Mouse (Mus musculus) ES-CJ7 (cell line): Measurements from ENCODE around the gene Zfp866.
A peak's percentile ranks its signal among the peaks of the same experiment; 100 is the strongest.

Experiments used
- DNase-seq: peaks from one replicate; pipeline ENCODE4 v3.0.0; 2011; ENCODE audit warnings: low read depth, low spot score

The Zfp866 gene

DNA sequence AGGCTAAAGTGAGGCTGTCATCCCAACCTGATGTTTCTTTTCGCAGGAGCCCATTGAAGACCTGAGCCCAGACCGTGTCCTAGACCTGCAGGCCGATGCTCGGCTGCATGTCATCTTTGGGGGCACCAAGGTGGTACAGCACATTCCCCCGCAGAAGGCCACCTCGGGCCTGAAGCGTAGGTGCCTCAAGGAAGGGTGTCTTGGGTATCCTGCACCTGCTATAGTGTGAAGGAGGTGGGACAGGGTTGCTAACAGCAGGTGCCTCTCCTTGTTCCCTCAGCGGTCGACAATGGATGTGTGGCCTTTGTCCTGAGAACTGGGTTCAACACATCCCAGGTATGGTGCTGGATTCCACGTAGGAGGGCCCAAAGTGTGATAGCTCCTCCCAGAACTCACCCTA lies 6.7 kb upstream of the Zfp866 start:
- DNase-seq, result no peak

DNA sequence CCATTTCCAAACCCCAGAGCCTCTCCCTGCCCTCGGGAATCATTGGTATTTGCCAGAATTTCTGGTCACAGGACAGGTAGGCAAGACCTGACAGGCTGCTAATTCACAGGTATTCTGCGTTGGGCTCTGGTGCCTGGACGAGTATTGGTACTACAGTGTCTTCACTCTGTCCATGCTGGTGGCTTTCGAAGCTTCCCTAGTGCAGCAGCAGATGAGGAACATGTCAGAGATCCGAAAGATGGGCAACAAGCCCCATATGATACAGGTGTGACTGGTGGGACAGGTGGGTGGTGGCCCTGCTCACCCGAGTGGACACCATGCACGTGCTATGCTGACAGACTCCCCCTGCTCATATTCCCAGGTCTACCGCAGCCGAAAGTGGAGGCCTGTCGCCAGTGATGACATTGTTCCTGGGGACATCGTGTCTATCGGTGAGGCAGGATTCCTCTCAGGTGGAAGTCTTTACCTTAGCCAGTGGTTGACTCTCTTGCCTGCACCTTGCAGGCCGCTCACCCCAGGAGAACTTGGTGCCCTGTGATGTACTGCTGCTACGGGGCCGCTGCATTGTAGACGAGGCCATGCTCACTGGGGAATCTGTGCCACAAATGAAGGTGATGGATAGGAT lies 5.9 kb upstream of the Zfp866 start:
- DNase-seq, result no peak

DNA sequence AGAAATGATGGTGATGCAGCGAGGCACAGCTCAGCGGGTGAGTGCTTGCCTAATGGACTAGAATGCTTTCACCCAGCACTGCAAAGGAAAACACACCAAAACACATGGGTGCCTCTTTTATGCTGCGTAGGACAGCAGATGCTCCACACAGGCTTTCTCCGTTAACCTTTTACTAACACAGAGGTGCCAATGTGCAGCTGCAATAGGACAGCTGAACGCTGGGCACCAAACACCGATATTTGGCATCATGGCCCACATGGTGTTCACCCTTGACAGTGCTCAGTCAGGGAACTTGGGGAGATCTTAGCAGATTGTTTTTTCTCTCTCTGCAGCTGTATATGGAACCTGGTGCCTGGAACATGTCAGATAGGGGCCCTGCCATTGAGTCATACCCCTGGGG lies 3.9 kb upstream of the Zfp866 start:
- DNase-seq, result no peak

DNA sequence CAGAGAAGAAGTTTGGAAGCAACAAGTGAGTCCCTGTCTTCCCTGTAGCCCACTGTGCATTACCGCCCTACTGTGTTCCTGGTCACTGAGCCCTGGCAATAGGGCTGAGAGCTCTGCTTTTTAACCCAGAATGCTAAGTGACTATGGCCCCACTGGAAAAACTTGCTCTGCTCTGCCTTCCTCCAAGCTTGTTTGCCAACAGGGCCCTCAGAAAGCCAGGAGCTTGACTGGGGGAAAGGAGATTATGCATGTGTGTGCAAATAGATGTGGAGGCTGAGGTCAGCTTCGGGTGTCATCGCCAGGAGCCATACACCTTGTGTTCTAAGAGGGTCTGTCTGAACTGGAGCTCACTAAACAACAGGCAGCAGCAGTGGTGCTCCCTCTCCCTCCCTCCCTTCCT lies 3.1 kb upstream of the Zfp866 start:
- DNase-seq, result no peak

DNA sequence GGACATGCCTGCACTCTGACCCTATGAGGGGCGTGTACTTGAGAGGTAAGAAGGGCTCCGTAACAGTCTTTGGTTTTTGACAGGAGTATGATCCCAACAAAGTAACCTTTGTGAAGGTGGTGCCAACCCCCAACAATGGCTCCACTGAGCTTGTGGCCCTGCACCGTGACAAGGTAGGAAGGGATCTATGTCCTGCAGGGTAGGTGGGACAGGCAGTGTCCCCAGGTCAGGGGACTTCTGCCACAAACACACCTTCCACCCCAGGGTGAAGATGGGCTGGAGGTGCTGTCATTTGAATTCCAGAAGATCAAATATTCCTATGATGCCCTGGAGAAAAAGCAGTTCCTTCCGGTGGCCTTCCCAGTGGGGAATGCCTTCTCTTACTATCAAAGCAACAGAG lies 2.7 kb upstream of the Zfp866 start:
- DNase-seq, result no peak

DNA sequence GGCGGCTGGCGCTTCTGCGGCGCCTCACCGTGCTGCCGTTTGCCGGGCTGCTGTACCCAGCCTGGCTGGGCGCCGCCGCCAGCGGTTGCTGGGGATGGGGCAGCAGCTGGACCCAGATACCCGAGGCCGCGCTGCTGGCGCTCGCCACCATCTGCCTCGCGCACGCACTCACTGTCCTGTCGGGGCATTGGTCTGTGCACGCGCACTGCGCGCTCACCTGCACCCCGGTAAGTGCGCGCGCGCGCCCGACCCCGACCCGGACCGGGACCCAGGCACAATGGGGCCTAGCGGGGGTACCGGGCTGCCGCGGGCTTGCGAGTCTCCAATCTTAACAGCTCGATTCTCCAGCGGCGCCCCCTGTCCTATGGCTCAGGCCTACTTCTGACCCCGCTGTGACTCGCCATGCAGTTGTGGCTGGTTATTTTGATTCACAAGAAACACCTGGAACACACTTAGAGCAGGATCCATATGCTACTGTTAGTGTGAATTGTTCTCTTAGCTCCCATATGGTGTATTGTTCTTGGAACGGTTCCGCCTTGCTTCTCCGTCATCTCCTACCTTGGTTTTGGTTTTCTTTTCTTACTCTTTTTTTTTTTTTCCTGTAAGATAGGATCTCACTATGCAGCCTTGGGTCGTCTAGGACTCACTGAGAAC lies 564 bp upstream of the Zfp866 start:
- DNase-seq, result peak; percentile 65

DNA sequence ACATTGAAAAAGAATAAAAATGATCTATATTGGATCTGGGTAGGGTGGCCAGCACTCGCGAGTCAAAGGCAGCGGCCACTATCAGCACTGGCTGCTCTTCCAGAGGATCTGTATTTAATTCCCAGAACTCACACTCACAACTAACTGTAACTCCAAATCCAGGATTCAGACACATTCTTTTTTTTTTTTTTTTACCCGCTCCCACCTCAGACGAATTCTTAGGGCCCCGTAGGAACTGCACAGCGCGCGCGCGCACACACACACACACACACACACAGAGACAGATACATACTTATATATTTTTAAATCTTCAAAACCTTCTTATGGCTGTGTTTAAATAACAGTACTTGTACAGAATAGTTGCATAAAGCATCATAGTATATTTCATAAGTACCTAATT lies 614 bp downstream of the Zfp866 start:
- no peak for DNase-seq

DNA sequence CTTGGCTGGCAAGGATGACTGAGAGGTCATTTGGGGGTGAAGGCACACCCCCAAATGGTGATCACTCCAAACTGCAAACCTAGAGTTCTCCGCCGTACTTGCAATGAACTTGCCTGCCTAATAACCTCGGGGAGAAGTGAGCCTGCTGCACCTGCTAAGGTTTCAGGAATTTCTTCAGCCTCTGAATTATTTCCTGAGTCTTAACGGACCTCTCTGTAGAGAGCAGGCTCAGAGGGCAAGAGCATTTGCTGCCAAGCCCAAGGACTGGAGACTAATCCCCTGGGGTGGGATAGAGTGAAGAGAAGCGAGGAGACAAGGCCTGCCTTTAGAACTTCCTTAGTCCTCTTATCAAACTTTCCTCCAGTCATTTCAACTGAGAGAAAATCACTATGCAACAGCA lies 1.2 kb downstream of the Zfp866 start:
- DNase-seq, result no peak

DNA sequence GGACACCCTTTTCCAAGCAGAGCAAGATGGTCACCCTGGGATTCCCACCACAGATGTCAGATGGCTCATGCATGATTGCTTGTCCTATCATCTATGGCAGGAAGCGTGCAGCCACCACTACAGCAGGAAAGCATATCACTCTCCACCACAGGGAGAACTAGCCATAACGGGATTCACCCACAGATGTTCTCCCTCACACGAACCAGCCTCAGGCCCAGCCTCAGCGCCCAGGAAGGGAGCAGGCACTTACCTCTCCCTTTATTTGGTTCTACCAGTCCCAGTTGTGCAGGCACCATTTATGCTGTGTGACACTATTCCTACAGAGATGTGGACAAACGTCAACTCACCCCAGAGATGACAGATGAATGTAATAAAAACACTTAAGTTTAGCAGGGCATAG lies 1.9 kb downstream of the Zfp866 start:
- no peak for DNase-seq

DNA sequence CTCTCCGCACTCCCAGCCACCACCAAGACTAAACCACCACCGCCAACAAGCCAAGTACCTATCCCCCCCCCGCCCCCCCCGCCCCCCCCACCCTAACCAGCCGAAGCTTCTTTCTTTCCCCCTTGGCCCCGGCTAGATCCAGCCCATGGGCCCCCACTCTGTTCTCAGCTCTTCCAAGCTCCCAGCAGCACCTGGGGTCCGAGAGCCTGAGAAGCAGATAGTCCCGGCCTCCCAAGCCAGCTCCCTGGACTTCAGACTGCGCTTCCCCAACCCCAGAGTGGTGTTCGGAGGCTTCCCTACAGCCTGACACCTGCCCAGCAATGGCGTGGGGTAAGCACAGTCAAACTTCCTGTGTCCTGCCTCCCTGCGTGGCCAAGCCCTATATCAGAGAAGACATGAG lies 13.9 kb downstream of the Zfp866 start:
- DNase-seq, result peak; percentile 73

DNA sequence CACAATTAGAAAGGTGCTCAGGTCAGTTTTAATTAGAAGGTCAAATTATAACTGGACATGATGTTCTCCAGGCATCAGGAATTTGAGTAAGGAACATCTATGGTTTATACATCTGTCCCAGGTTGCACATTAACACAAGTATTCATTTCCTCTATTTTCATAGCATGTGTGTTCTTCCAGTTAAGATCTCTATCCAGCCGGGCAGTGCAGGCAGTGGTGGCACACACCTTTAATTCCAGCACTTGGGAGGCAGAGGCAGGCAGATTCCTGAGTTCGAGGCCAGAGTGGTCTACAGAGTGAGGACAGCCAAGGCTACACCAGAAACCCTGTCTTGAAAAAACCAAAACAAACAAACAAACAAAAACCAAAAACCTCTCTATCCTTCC lies 15.8 kb downstream of the Zfp866 start:
- no peak for DNase-seq

DNA sequence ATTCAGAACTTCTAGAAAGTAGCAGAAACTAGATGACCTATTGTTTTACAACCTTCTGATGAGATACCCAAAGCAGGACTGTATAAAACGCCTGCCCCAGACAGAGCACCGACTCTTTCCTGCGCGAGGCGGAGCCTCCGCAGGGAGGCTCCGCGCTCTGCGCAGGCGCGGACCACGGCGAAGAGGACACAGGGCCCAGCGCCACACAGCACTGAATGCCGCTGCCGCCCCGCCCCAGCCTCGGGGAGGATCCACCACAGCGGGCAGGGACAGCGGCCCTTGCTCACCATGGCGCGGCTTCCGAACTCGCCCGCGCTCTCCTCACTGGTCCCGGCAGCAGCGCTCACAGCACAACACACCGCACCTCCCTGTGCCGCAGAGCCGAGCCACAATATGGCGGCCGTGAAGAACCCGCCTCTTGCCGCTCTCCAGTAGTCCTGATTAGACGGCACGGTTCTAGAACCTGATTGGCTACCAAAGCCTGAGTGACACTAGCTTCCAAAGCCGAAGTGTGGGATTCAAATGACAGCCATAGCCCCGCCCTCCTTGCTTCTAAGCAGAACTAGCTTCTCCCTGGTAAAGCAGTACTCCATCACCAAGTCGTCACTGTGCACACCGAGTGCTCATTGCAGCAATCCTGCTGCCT lies 16.4 kb downstream of the Zfp866 start, which contains the start of gene Gm20422:
Gm20422 (minus strand) TSS at position 384 of the 646 bp plus-strand sequence.
- peak; percentile 100 for DNase-seq

DNA sequence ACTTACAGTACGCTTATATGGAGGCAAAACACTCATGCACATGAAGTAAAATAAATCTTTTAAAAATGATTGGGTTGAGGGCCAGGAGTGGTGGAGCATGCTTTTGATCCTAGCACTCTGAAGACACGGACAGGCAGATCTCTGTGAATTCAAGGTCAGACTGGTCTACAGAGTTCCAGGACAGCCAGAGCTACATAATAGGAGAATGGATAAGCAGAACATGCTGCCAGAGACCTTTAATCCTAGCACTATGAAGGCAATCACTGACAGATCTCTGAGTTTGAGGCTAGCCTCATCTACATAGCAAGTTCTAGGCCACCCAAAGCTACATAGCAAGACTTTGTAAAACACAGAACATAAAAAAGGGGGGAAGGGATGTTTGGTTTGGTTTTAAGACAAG lies 18.9 kb downstream of the Zfp866 start:
- no peak for DNase-seq

DNA sequence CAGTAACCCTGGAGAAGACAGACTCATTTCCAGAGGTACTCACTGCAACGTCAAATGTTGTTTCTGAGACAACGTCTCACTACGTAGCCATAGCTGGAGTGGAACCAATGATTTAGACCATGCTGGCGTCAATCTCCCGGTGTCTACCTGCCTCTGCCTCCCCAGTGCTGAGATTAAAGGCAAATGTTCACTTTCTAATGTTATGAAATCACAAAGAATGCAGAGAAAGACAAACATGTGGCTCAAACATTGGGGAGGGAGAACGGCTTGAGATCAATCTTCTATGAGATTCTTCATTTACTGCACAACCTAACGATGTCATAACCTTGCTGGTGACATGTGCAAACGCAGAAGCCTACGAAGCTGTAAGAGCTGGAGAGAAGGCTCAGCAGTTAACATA lies 19.8 kb downstream of the Zfp866 start:
- DNase-seq, result no peak

DNA sequence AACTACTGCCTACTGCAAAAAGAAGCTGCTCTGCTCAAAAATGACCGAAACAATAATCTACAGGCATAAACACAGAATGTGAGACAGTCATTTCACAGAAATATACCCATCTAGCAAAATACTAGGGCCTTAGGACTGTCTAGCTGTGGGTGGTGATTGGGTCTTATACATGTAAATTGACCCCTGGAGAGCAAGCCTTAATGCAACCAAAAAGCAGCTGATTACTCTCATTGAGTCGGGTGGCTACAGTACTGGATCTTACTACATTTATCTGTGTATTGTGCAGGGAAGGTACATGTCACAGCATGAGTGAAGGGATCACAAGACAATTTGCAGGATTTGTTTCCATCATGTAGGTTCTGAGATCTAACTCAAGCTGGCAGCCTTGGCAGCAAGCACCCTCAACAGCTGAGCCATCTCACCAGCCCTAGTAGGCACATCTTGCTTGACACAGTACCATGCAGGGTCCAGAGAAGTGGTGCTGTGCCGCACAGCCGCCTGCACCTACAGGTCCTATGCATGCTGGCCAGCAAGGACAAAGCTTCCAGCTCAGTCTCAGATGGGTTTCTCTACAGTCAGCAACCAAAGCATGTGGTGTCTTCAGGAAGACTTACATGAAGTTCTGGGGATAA lies 29.0 kb downstream of the Zfp866 start:
- peak; percentile 62 for DNase-seq

DNA sequence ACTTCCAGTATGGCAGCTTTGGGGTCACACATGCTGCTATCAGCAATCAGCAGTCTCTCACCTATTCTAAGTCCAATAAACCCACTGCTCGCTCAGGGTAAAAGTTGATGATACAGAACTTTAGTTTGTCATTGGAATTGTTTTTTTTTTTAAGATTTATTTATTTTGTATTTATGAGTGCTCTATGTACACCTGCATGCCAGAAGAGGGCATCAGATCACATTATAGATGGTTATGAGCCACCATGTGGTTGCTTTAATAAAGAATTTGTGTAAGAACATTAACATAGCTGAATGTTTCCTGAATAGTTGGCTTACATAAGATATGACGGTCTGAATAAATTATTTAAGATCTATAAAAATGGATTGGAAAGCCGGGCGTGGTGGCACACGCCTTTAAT lies 32.7 kb downstream of the Zfp866 start:
- no peak for DNase-seq

DNA sequence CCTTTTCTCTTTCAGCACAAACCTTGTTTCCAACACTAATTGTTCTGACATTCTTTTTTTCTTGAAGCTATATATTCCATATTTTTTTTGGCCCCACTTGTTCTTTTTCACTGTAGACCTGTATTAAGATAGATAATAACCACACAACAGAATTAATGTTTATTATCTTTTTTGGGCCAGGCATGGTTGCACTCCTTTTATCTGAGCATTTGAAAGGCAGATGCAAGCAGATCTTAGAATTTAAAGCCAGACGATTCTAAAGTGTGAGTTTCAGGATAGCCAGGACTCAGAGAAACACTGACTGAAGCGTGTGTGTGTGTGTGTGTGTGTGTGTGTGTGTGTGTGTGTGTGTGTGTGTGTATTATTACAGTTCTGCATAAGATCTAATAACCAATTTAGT lies 38.5 kb downstream of the Zfp866 start:
- no peak for DNase-seq

DNA sequence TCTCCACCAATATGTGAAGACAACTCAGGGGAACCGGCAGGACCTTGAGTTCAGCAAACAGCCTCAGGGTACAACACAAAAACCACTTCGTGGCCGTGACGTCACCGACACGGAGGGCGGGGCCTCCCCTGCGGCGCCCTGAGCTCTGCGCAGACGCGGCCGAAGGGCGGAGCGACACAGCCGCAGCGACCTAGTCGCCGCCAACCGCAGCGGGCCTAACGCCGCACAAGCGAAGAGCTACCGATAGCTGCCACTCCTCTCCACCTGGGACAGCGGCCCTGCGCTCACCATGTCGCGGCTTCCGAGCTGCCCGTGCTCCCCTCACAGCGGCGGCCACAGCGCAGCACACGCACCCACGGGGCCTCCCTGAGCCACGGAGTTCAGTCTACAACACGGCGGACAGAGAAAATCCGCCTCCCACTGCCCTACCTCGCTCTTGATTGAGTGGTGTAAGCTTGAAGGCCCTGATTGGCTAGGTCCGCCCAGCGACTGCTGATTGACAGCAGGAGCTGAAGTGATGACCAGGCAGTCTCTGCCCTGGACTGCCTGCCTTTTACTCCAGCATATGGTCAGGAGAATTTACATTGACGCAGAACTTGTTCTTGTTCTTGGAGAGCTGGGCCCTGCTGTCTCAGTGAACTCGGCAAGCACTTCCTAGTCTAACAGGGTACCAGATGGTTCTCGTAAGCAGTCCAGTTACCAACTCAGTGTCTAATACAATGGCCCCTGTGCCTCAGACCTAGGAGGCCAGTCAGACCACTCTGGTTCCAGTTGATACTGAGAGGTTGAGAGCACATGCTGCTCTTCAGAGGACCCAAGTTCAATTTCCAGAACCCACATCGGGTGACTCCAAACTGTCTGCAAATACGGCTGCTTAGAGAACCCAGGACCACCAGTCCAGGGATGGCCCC lies 41.2 kb downstream of the Zfp866 start, which contains the start of gene Zfp963:
Zfp963 (minus strand) TSS at position 427 of the 911 bp plus-strand sequence.
- peak; percentile 96 for DNase-seq

DNA sequence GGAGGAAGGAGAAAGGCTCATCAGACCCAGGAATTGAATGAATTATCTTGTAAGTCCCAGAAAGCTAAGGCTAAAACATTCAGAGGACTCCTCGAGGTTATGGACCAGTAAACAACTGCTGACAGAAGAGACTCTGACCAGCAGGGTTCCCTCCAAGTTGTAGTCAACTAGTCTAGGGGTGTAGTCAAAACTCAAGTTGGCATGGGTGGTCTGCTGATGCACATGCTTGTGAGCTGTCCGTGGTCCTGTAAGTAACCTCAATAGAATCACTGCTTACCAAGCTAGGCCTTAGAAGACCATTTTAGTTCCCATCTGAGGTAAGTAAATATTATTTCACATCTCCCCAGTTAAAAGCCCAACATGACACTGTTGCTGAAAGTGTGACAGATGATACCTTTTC lies 49.7 kb downstream of the Zfp866 start:
- peak; percentile 44 for DNase-seq

DNA sequence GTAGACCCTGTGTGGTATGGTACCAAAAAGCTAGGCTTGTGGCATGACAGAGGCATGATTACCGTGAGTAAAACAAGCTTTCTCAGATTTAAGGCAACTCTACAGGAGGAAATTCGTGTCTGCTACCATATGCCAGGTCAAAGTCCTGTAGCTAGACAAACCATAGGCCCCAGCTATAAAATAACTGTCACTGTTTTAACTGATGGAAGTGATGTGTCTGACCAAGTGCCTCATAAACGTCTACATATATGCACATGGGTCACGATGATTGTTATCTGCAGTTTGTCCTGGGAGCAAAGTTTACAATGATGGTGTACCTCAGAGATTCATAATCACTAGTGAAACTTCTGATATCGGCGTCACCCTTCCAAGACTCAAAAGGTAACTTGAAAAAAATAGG lies 50.2 kb downstream of the Zfp866 start:
- no peak for DNase-seq

DNA sequence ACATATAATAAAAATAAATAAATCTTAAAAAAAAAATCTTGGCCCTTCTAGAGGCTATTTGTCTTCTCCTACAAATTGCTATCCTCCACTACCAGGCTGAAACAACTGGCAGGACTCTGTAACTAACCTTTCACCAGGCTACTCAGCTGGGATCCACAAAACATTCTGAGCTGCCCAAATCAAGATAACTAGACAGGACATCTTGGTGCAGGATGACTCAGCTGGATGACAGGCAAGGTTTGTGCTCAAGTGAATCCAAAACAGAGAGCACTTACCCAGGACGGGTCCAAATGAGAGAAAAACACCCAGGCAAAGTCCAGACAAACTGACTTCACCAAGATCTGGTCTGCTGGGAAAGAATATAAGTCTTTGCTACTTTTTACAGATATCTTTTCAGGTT lies 55.5 kb downstream of the Zfp866 start:
- no peak for DNase-seq

DNA sequence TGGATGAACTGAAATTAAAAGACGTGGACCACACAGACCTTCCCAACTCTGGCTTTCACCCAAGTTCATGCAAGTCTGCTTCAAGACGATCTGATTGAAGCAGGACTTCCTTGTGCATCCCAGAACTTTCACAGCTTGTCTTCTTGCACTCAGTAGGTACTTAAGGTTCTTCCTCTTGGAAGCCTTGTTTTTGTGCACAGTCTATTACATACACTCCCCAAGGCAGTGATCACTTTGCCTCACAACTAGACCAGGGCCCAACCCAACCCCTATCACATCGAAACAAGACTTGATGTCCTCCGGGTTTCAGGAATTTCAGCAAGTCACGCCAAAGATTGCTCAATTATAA lies 73.8 kb downstream of the Zfp866 start:
- DNase-seq, result no peak
